Mouse (Mus musculus) spleen, embryonic (tissue): Measurements from ENCODE around the gene Cyb5d1.

Experiments
- CTCF ChIA-PET: fragments of 350-600 bp; sonication (Branson Sonifier 250); formaldehyde crosslinking; loops from one replicate; lab custom pipeline; 2022; lab: Charles Lee

Gene Cyb5d1

GRCm38 (mm10) chr11:69405397-69406200 lies 10.2 kb upstream of the Cyb5d1 start:
- CTCF ChIA-PET: no interaction called here

- CTCF ChIA-PET: no interaction called here
Observed at GRCm38 (mm10) chr11:69404595-69405396, 9.4 kb upstream of the Cyb5d1 start.

- CTCF ChIA-PET: no interaction called here
Observed at GRCm38 (mm10) chr11:69403691-69404594, 8.5 kb upstream of the Cyb5d1 start.

DNA sequence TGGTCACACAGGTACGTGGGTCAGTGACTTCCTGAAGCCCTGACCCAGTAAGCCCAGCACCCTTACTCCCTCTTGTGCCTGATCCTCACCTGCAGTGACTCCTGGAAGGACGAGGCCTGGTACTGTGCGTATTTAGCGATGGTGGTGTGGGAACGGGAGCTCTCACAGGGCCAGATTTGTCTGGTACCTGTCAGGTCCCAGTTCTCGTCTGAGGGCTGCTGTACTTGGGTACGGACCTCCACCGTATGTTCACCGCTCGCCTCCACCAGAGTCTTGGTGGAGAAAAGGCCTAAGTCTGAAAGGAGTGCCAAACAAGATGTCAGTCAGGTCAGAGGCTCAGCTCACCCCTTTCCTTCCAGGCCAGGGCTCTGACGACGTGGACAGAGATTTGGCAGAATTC lies 6.6 kb upstream of the Cyb5d1 start:
- CTCF ChIA-PET: interaction anchor here (1.1 kb wide), 1 partner anchor 30 kb away, joined by 6 read pairs; no protein-coding TSS in a partner anchor

GRCm38 (mm10) chr11:69401210-69401637 lies 5.8 kb upstream of the Cyb5d1 start:
- CTCF ChIA-PET: interaction anchor here (1.1 kb wide), 1 partner anchor 31 kb away, joined by 6 read pairs; no protein-coding TSS in a partner anchor

GRCm38 (mm10) chr11:69400083-69400850 lies 4.8 kb upstream of the Cyb5d1 start:
- CTCF ChIA-PET: no interaction called here

GRCm38 (mm10) chr11:69399201-69400082 lies 4.0 kb upstream of the Cyb5d1 start:
- CTCF ChIA-PET: interaction anchor here (0.6 kb wide), 2 partner anchors 25 to 190 kb away, joined by 3 to 4 read pairs; no protein-coding TSS in a partner anchor

- CTCF ChIA-PET: interaction anchor here (0.6 kb wide), 2 partner anchors 25 to 189 kb away, joined by 3 to 4 read pairs; no protein-coding TSS in a partner anchor
Observed at GRCm38 (mm10) chr11:69398486-69399200, 3.2 kb upstream of the Cyb5d1 start.

- CTCF ChIA-PET: no interaction called here
Observed at GRCm38 (mm10) chr11:69398059-69398458, 2.6 kb upstream of the Cyb5d1 start, which contains the start of gene Tmem88. TSS of gene Tmem88 (minus strand) at chr11:69398234.

GRCm38 (mm10) chr11:69397581-69398057 lies 2.2 kb upstream of the Cyb5d1 start:
- CTCF ChIA-PET: no interaction called here

- CTCF ChIA-PET: no interaction called here
Observed at GRCm38 (mm10) chr11:69396772-69397171, 1.3 kb upstream of the Cyb5d1 start.

DNA sequence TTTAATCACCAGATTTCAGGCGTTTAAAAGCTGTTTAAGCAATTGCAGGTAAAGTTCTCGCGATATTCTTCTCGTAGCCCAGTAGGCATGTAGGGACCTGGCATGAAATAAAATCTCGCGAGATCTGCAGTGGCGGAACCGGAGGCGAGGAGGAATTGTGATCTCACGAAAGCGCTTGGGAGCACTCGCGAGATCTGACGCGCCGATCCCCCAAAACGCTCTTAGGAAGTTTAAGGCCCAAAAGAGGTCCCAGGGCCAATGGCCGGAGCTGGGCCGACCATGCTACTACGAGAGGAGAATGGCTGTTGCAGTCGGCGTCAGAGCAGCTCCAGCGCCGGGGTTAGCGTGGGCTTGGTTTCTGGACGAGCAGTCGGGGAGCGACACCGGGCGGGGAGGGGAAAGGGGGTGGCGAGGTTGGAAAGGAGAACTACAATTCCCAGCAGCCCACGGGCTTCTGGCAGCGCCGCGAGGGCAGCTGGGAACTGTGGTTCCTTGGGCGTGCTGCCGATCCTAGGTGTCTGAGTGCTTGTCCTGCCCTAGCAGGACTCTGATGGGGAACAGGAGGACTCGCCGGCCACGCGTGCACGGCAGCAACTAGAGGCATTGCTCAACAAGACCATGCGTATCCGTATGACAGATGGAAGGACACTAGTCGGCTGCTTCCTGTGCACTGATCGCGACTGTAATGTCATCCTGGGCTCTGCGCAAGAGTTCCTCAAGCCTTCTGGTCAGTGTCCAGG lies 373 bp upstream of the Cyb5d1 start:
- CTCF ChIA-PET: interaction anchor here (0.5 to 0.8 kb wide), 2 partner anchors 36 to 153 kb away, joined by 3 read pairs; partner anchors contain the start of gene Dnah2

DNA sequence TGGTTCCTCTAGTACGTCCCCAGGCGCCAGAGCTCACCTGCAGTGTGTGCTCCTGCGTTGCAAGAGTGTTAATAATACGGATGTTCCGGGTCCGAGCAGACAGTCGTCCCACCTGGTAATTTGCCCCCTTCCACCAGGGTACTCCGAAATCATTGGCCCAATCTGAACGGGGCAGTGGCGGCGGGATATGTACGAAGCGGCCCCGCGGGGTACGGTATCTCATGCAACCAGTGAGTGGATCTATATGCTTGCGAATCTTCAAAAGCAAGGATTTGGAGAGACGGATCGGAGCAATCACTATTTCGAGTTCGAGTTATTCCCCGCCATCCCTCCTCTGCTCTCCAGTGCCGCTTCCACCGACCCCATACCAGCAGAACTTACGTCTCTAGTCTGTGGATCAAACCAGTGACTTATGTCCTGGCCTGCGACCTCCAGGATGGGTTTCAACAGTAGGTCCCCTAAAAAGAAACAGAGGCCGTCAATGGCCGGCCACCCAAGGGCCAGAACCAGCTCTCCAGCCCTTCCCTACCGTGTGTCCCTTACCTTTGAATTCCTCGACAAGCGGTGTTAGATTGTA lies 752 bp downstream of the Cyb5d1 start:
- CTCF ChIA-PET: interaction anchor here (0.6 to 1.2 kb wide), 2 partner anchors 19 to 52 kb away, joined by 3 read pairs; no protein-coding TSS in a partner anchor

GRCm38 (mm10) chr11:69390400-69391034 lies 4.9 kb downstream of the Cyb5d1 start:
- CTCF ChIA-PET: interaction anchor here (0.6 to 1.5 kb wide), 4 partner anchors 42 to 121 kb away, joined by 3 to 9 read pairs (median 6); no protein-coding TSS in a partner anchor

DNA sequence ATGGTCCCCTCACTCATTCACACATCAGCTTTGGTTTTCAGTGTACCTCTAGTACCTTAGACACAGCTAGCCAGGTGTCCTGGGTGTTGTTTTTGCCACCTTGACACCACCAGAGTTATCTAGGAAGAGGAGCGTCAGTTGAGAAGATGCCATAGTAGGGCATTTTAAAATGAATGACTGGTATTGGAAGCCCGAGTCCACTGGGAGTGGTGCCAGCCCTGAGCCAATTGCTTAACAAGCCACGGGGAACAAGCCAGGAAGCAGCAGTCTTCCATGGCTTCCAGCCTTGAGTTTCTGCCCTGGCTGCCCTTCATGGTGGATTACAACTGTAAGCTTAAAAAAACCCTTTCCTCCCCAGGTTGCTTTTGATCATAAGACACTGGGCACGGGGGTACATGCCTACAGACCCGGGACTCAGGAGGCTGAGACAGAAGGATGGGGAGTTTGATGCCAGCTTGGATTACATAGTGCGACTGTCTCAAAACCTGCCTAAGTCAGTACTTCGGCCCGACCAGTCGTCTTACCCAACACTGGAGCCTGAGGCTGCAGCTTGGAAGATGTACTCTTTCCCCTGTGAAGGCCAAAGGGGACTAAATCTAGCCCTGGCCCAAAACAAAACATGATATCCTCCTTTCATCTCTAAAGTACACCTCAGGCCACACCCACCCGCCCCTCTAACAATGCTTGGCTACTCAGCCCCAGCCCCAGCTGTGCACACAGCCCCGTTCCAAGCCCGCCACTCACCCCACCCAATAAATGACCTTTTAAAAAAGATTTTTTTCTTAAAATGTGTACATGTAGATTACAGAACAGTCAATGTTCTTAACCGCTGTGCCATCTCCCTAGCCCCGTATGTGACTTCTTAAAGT lies 5.7 kb downstream of the Cyb5d1 start:
- CTCF ChIA-PET: interaction anchor here (0.7 to 1.5 kb wide), 2 partner anchors 116 to 119 kb away, joined by 4 to 8 read pairs; no protein-coding TSS in a partner anchor
